Mouse (Mus musculus) kidney, adult 2 months (tissue): ENCODE measurements around the gene Cacna1s.

Experiments
- CTCF ChIP-seq: fragments of 200-500 bp; conservative IDR thresholded peaks from 2 replicates; pipeline ENCODE4 v1.5.1; 2011; ENCODE audit warnings: low read depth, mild to moderate bottlenecking, control low read depth, low read length, moderate library complexity, mixed read lengths; ENCODE audit not compliant: insufficient read depth, insufficient read length
- POLR2A ChIP-seq: fragments of 200-500 bp; IDR thresholded peaks from one replicate; pipeline ENCODE4 v1.6.1; 2011; ENCODE audit warnings: low read depth, low read length, control low read depth

DNA sequence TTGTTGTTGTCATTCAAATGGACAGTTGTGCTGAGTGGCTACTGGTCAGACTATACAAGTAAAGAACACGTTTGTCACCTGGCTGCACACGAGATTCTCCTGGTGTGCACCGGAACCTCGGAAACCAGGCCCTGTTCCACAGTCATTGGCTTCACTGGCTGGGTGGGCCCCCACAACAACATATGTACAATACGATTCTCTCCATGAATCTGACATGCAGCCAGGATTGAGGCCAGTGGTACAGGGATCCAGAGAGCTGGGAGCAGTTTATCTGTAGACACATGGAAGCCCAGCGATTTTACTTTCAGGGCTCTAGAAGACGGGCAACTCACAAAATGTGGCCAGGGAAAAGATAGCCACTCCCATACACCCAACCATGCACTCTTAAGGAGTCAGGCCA lies 51.1 kb downstream of the Cacna1s start:
- no peak for TF ChIP-seq POLR2A
- TF ChIP-seq CTCF, result no peak
